Mouse (Mus musculus): ENCODE measurements at regions not wholly inside any gene's neighbourhood (a gene's known extent, or its start where the extent isn't known, plus 50 kb on each side); places are given as distances from the start of the nearest gene placed in this dataset.
A peak's percentile ranks its signal among the peaks of the same experiment; 100 is the strongest.

- DNase-seq: peak; percentile 5
Measured at GRCm38 (mm10) chr14:21932771-21933170, 56.6 kb downstream of the Zfp503 start.

- DNase-seq: no peak
Measured at GRCm38 (mm10) chr14:21931944-21932343, 57.5 kb downstream of the Zfp503 start.

GRCm38 (mm10) chr14:21929048-21929447, 60.4 kb downstream of the Zfp503 start:
- DNase-seq: no peak

GRCm38 (mm10) chr14:21916671-21917070, 67.9 kb upstream of the Comtd1 start:
- DNase-seq: no peak

GRCm38 (mm10) chr14:21904498-21905395, 56.0 kb upstream of the Comtd1 start:
- no peak for DNase-seq

- no peak for DNase-seq
Measured at GRCm38 (mm10) chr14:21903562-21904497, 55.1 kb upstream of the Comtd1 start.

- no peak for DNase-seq
Measured at GRCm38 (mm10) chr14:21902856-21903255, 54.1 kb upstream of the Comtd1 start.

- DNase-seq: no peak
Measured at GRCm38 (mm10) chr14:21902456-21902855, 53.7 kb upstream of the Comtd1 start.

- DNase-seq: no peak
Measured at GRCm38 (mm10) chr14:21900951-21901350, 52.2 kb upstream of the Comtd1 start.

- DNase-seq: no peak
Measured at GRCm38 (mm10) chr14:21900516-21900915, 51.7 kb upstream of the Comtd1 start.

Data from cerebellum, adult 9-10 months (tissue).